Mouse (Mus musculus) CH12.LX (cell line): Measurements from ENCODE around the gene Gm9507. TPM values are rescaled to one million over a fixed set of nuclear protein-coding genes. Genes with fewer than 3 reads are reported as not detected.
"Not testable (repeated sequence)": the region's sequence is repeated elsewhere in the genome, so short reads cannot be mapped to it uniquely, and the experiment has no call there.

Experiments used
- DNase-seq: peaks from one replicate; pipeline ENCODE4 v3.0.0-alpha.2; 2013; ENCODE audit errors: extremely low read depth
- H3K27ac ChIP-seq: 2 replicates; pipeline ENCODE4 v1.5.1; 2012; ENCODE audit warnings: low read depth, mild to moderate bottlenecking, control low read depth, moderate library complexity; ENCODE audit not compliant: insufficient read depth
- H3K27me3 ChIP-seq: replicated peaks from 2 replicates; pipeline ENCODE3; 2012; ENCODE audit warnings: inconsistent platforms
- H3K36me3 ChIP-seq, 2 experiments: replicated peaks in 1 of 2; 2 replicates each; pipeline versions ENCODE3 to v1.6.1; 2012; ENCODE audit warnings: inconsistent platforms in 1 of 2, low read length in 1 of 2, mild to moderate bottlenecking in 1 of 2, mixed read lengths in 1 of 2, moderate library complexity in 1 of 2; ENCODE audit not compliant: control insufficient read depth in 1 of 2, insufficient read depth in 1 of 2
- H3K4me1 ChIP-seq, 2 experiments: 2 replicates each; pipeline ENCODE4 v1.6.1; 2012; ENCODE audit warnings: inconsistent platforms in 1 of 2, moderate library complexity in 1 of 2; ENCODE audit not compliant: insufficient read depth in 2 of 2, control insufficient read depth in 1 of 2
- H3K4me2 ChIP-seq: 2 replicates; pipeline ENCODE4 v1.6.1; 2012; ENCODE audit warnings: low read depth, mild to moderate bottlenecking, control low read depth; ENCODE audit not compliant: poor library complexity, insufficient read depth, severe bottlenecking
- H3K4me3 ChIP-seq, 3 experiments: fragments of 150-350 bp in 1 of 3; sonication (generic) in 1 of 3; replicated peaks in 1 of 3; 2 replicates each; pipeline versions ENCODE3 to v1.5.1; 2011 to 2012; ENCODE audit warnings: low read depth in 2 of 3, low read length in 2 of 3, mild to moderate bottlenecking in 2 of 3, moderate library complexity in 2 of 3, control low read depth in 1 of 3, improper control_type of control experiment in 1 of 3, inconsistent platforms in 1 of 3, mixed read lengths in 1 of 3; ENCODE audit not compliant: poor library complexity in 1 of 3
- H3K79me2 ChIP-seq: replicated peaks from 2 replicates; pipeline ENCODE4 v1.6.1; 2012; ENCODE audit warnings: mild to moderate bottlenecking, moderate library complexity; ENCODE audit not compliant: control insufficient read depth, poor library complexity, insufficient read depth, severe bottlenecking; ENCODE audit errors: extremely low read depth
- H3K9ac ChIP-seq: 2 replicates; pipeline ENCODE4 v1.6.1; 2012; ENCODE audit warnings: low read depth, mild to moderate bottlenecking, control low read depth, moderate library complexity; ENCODE audit not compliant: insufficient read depth
- H3K9me3 ChIP-seq: replicated peaks from 2 replicates; pipeline ENCODE3; 2012; ENCODE audit warnings: low read length, inconsistent platforms, mixed read lengths
- BHLHE40 ChIP-seq: IDR thresholded peaks from 2 replicates; pipeline ENCODE4 v1.6.1; 2011; ENCODE audit warnings: mild to moderate bottlenecking, low read depth, low read length, improper control_type of control experiment
- CHD1 ChIP-seq: IDR thresholded peaks from 2 replicates; pipeline ENCODE4 v1.6.1; 2012; ENCODE audit warnings: low read depth, low read length, improper control_type of control experiment, inconsistent platforms
- CHD2 ChIP-seq: IDR thresholded peaks from 2 replicates; pipeline ENCODE4 v1.6.1; 2011; ENCODE audit warnings: low read length, improper control_type of control experiment
- ETS1 ChIP-seq: conservative IDR thresholded peaks from 2 replicates; pipeline ENCODE4 v1.6.1; 2012; ENCODE audit warnings: low read depth, mild to moderate bottlenecking, inconsistent platforms, low read length, improper control_type of control experiment, moderate library complexity
- GABPA ChIP-seq: IDR thresholded peaks from 2 replicates; pipeline ENCODE4 v1.6.1; 2012; ENCODE audit warnings: low read depth, low read length, improper control_type of control experiment, inconsistent platforms; ENCODE audit not compliant: insufficient replicate concordance
- IRF4 ChIP-seq: IDR thresholded peaks from 2 replicates; pipeline ENCODE4 v1.6.1; 2014; ENCODE audit warnings: low read depth, mild to moderate bottlenecking, inconsistent platforms, low read length, improper control_type of control experiment
- JUN ChIP-seq: IDR thresholded peaks from 2 replicates; pipeline ENCODE4 v1.6.1; 2011; ENCODE audit warnings: low read depth, mild to moderate bottlenecking, low read length, improper control_type of control experiment, moderate library complexity; ENCODE audit not compliant: insufficient read depth
- JUND ChIP-seq: conservative IDR thresholded peaks from 2 replicates; pipeline ENCODE4 v1.6.1; 2011; ENCODE audit warnings: low read depth, low read length, improper control_type of control experiment
- KAT2A ChIP-seq: IDR thresholded peaks from 2 replicates; pipeline ENCODE4 v1.6.1; 2012; ENCODE audit warnings: low read length, improper control_type of control experiment, inconsistent platforms; ENCODE audit not compliant: insufficient replicate concordance
- MAX ChIP-seq: IDR thresholded peaks from 2 replicates; pipeline ENCODE4 v1.6.1; 2011; ENCODE audit warnings: low read length, improper control_type of control experiment
- MAZ ChIP-seq: IDR thresholded peaks from 2 replicates; pipeline ENCODE4 v1.6.1; 2012; ENCODE audit warnings: low read depth, mild to moderate bottlenecking, inconsistent platforms, low read length, improper control_type of control experiment, moderate library complexity
- MYC ChIP-seq: IDR thresholded peaks from 2 replicates; pipeline ENCODE4 v1.6.1; 2011; ENCODE audit warnings: low read depth, mild to moderate bottlenecking, improper control_type of control experiment, low read length
- POLR2A ChIP-seq: IDR thresholded peaks from 2 replicates; pipeline ENCODE4 v1.6.1; 2011; ENCODE audit warnings: low read depth, mild to moderate bottlenecking, improper control_type of control experiment, low read length
- RAD21 ChIP-seq: IDR thresholded peaks from 2 replicates; pipeline ENCODE4 v1.6.1; 2011; ENCODE audit warnings: low read depth, mild to moderate bottlenecking, low read length, improper control_type of control experiment, moderate library complexity
- SMC3 ChIP-seq: IDR thresholded peaks from 2 replicates; pipeline ENCODE4 v1.6.1; 2011; ENCODE audit warnings: low read depth, low read length, improper control_type of control experiment
- TCF12 ChIP-seq: IDR thresholded peaks from 2 replicates; pipeline ENCODE4 v1.6.1; 2014; ENCODE audit warnings: low read depth, mild to moderate bottlenecking, inconsistent platforms, low read length, improper control_type of control experiment
- USF2 ChIP-seq: conservative IDR thresholded peaks from 2 replicates; pipeline ENCODE4 v1.6.1; 2011; ENCODE audit warnings: low read depth, low read length, improper control_type of control experiment
- ZC3H11A ChIP-seq: IDR thresholded peaks from 2 replicates; pipeline ENCODE4 v1.6.1; 2012; ENCODE audit warnings: low read depth, mild to moderate bottlenecking, inconsistent platforms, low read length, improper control_type of control experiment
- dilution Hi-C: fragments of 300-500 bp; cut with MboI; formaldehyde crosslinking; loops from 2 replicates; pipeline ENCODE4 v1.14.3; 2020; ENCODE audit warnings: low sequenced_read_pairs; ENCODE audit not compliant: extremely low pct_unique_long_range_greater_than_20kb, extremely low pct_ligation_motif_present
- in situ Hi-C: fragments of 300-500 bp; cut with MboI; formaldehyde crosslinking; loops from 3 replicates; pipeline ENCODE4 v1.14.3; 2019; ENCODE audit warnings: low sequenced_read_pairs, low pct_ligation_motif_present, low pct_unique_long_range_greater_than_20kb, mixed read lengths
- polyA plus RNA-seq: library from polyadenylated mRNA; unstranded; fragments of >175 nt; gene quantifications from 2 replicates; pipeline ENCODE4 v1.2.1, GENCODE M21; 2012; ENCODE audit warnings: low read depth; ENCODE audit not compliant: insufficient read length
- total RNA-seq, 2 experiments: library from RNA; depleted of rRNA; stranded (reverse); fragments of 300-350 nt in 1 of 2; fragments of >200 nt in 1 of 2; gene quantifications; 2 replicates each; pipeline ENCODE4 v1.2.3; 2012 to 2014

Gene Gm9507
- total and polyA plus RNA-seq, 3 experiments: not detected

- TF ChIP-seq GABPA: no peak
- no peak for TF ChIP-seq MAX
- no peak for TF ChIP-seq SMC3
- TF ChIP-seq MYC: no peak
- TF ChIP-seq CHD1: no peak
- TF ChIP-seq JUND: no peak
- TF ChIP-seq ZC3H11A: no peak
- TF ChIP-seq JUN: no peak
- TF ChIP-seq MAZ: no peak
- no peak for TF ChIP-seq USF2
- TF ChIP-seq IRF4: no peak
- no peak for TF ChIP-seq BHLHE40
- H3K36me3 ChIP-seq: no peaks in the 10 kb centered on the region
- H3K79me2 ChIP-seq: no peaks in the 10 kb centered on the region
- in situ Hi-C loops (no loop called here), dilution Hi-C loops (no loop called here)
- no peak for DNase-seq
- H3K4me3 ChIP-seq: no peak within 1 kb of the TSS
- H3K9ac ChIP-seq: no peak within 1 kb of the TSS
- H3K4me2 ChIP-seq: no peak within 1 kb of the TSS
- peaks cover 70% of the 10 kb centered on the region for H3K27me3 ChIP-seq
- no peaks in the 10 kb centered on the region for H3K4me1 ChIP-seq
- no peak within 1 kb of the TSS for H3K27ac ChIP-seq
- H3K9me3 ChIP-seq: no peaks in the 10 kb centered on the region
Observed at GRCm38 (mm10) chr10:77798921-77799508, 12.6 kb downstream of the Gm9507 start, which contains the start of gene Gm19668. Gene Gm19668 (minus strand): TSS chr10:77799133.

- H3K27ac ChIP-seq, H3K9me3 ChIP-seq, H3K9ac ChIP-seq, H3K4me2 ChIP-seq, DNase-seq, in situ Hi-C loops, H3K4me3 ChIP-seq, H3K4me1 ChIP-seq, dilution Hi-C loops, H3K36me3 ChIP-seq, H3K79me2 ChIP-seq: not testable (repeated sequence)
- peaks cover 71% of the 10 kb centered on the region for H3K27me3 ChIP-seq
Observed at GRCm38 (mm10) chr10:77798164-77798920, 13.3 kb downstream of the Gm9507 start.

GRCm38 (mm10) chr10:77797677-77798076 is 14.0 kb downstream of the Gm9507 start:
- H3K36me3 ChIP-seq: no peaks in the 10 kb centered on the region
- H3K27ac ChIP-seq: no peak overlapping the region
- H3K4me2 ChIP-seq: no peak overlapping the region
- TF ChIP-seq CHD2: no peak
- TF ChIP-seq RAD21: no peak
- TF ChIP-seq JUN: no peak
- no peak for TF ChIP-seq GABPA
- no peak for TF ChIP-seq KAT2A
- no peak for TF ChIP-seq TCF12
- no peak for TF ChIP-seq MYC
- no peak for TF ChIP-seq ETS1
- TF ChIP-seq POLR2A: no peak
- no peaks in the 10 kb centered on the region for H3K79me2 ChIP-seq
- no peaks in the 10 kb centered on the region for H3K9me3 ChIP-seq
- H3K27me3 ChIP-seq: peaks cover 71% of the 10 kb centered on the region
- dilution Hi-C loops (no loop called here), in situ Hi-C loops (no loop called here)
- DNase-seq: no peak
- H3K9ac ChIP-seq: no peak overlapping the region
- no peaks in the 10 kb centered on the region for H3K4me1 ChIP-seq
- no peak overlapping the region for H3K4me3 ChIP-seq
